Mouse (Mus musculus): Measurements from ENCODE around the gene Ftcd. TPM values are rescaled to one million over a fixed set of nuclear protein-coding genes. Genes with fewer than 3 reads are reported as not detected.

The Ftcd gene
- total RNA-seq, 1 experiment from 2014 or later: not detected

DNA sequence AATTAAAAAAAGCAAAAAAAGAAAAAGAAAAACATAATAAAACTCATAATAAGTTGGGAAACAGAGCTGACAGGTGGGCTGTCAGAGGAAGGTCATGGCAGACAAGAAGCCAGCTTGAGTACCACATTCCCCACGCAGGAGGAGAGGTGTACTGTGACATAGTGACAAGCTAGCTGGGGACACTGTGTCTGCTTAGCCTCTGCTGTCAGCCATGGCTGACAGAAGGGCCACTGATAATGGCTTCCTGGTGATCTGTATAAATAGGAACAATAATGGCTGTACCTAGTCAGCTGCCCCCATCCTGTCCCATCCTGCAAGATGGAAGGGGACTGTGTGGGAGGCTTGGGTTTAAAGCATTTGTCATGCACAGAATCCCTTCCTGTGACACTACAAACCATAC is 10.7 kb downstream of the Ftcd start:
- no peak for ATAC-seq (replicated peaks; ENCODE audit: insufficient number of reproducible peaks, low FRiP score, low TSS enrichment, poor library complexity, severe bottlenecking)

DNA sequence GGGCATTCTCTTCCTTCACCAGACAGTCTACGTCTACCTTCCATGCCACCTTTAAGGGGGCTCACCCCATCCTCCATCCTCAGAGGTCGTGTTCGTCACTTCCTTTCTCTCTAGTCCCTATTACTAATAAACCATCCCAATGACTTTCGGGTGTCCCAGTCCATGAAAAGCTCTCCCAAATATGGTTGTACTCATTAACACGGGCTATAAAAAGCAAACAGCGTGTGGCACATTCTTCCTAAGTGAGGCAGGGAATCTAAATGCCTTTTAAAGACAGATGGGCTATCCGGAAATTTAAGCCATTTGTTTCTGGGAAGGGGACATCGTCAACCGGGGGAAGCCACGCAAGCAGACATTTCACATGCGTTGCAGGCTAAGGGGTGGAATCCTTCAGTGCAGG is 14.7 kb downstream of the Ftcd start:
- no peak for ATAC-seq (replicated peaks; ENCODE audit: insufficient number of reproducible peaks, low FRiP score, low TSS enrichment, poor library complexity, severe bottlenecking)

DNA sequence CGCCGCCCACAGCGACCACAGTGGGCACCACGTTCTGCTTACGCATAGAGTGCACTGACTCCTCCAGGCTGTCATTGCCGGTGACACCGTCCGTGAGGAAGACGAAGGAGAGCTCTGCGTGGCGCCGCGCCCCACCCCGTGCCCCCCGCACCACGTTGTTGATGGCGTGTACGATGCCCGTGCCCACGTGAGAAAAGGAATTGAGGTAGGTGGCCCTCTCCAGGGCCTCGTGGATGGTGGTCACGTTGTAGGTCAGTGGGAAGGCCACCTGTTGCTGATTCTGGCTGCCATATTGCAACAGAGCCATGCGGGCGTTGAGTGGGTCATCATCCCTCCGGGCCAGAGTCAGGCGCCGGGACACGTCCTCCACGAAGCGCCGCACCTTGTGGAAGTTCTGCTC is 20.9 kb downstream of the Ftcd start:
- ATAC-seq (replicated peaks; ENCODE audit: insufficient number of reproducible peaks, low FRiP score, low TSS enrichment, poor library complexity, severe bottlenecking): no peak

DNA sequence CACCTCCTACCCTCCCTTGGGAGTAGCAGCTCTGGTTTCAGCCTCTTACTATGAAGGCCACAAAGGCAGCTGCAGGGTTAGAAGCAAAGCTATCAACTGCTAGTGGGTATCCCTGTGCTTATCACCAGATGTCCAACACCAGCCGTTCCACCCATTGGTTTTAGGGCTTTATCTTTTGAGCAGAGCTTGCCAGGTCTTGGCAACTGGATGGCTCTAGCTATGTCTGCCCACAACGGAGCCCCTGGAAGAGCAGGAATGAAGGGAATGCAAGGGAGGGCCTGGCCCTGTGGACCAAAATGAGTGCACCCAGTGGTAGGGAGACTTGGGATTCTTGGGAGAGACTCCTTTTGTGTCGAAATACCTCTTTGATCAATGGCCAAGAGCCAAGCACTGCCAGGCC is 27.2 kb downstream of the Ftcd start:
- no peak for ATAC-seq (replicated peaks; ENCODE audit: insufficient number of reproducible peaks, low FRiP score, low TSS enrichment, poor library complexity, severe bottlenecking)

DNA sequence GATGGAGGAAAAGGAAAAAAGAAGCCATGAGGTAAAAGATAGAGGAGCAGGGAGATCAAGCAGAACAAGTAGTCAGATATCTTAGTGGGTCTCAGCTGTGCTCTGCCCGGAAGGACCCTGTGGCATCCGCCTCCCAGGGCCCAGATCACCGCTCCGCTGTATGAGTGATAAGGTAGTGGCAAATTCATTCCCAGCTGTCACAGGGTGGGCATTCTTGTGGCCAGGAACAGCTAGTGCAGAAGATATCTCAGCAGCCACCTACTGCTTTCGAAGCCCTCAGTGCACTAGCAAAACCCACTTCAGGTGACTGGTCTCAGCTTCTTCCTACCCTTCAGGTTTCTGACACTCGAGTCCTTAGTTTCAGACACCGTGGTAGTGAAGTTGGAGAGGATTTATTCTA is 37.0 kb downstream of the Ftcd start:
- no peak for ATAC-seq (replicated peaks; ENCODE audit: insufficient number of reproducible peaks, low FRiP score, low TSS enrichment, poor library complexity, severe bottlenecking)

DNA sequence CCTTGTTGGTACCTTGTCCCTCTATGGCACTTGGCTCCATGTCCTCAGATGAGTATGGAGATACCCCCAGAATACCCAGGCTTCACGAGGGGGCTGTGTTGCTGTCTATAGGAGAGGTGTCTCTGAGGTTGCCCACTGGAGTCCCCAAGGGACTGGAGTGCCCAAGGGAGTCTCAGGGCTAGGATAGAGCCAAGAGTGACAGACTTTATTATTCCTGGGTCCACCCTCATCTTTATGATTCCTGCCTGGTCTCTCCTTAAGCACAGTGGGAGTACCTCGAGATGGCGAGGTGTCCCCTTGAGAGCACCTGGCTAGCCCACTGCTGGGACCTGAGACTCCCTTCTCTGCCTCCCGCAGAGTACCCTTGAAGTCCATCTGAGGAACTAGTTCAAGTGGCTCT is 47.0 kb downstream of the Ftcd start:
- ATAC-seq (replicated peaks; ENCODE audit: insufficient number of reproducible peaks, low FRiP score, low TSS enrichment, poor library complexity, severe bottlenecking): no peak

DNA sequence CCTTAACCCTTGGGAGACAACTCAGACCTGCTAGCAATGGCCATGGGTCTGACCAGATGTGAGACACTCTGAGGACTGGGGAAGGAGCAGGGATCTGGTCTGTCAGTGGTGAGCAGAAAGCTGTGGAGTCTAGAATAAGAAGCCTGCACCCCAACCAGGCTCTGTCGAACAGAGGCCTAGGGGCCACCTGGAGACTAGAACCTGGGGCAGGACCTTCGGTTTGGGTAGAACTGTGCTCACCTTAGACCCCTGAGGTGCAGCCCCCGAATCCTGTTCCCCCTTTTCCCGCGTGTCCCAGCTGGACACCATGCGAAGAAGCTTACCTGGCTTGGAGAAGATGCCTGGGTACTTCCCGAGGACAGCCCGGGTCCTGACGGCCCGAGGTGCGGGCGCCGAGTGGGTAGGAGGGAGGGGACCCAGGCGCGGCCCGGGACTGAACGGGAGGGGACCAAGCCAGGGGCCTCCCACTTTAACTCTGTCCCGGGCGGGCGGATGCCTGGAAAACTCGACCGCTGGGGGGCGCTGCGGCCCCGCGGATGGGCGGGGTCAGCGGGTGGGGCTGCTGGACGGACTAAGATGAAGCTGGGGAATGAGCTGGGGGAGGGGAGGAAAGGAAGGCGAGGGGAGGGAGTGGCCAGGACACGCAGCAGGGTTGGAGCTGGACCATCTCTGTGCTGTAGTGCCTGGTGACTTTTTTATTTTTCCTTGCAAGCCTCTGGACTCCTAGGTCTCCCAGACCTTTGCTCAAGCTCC is 47.7 kb downstream of the Ftcd start, which contains the start of gene Col6a2:
Gene Col6a2 (minus strand): TSS at position 703 of the 753 bp plus-strand sequence.
- ATAC-seq (replicated peaks; ENCODE audit: insufficient number of reproducible peaks, low FRiP score, low TSS enrichment, poor library complexity, severe bottlenecking): no peak

DNA sequence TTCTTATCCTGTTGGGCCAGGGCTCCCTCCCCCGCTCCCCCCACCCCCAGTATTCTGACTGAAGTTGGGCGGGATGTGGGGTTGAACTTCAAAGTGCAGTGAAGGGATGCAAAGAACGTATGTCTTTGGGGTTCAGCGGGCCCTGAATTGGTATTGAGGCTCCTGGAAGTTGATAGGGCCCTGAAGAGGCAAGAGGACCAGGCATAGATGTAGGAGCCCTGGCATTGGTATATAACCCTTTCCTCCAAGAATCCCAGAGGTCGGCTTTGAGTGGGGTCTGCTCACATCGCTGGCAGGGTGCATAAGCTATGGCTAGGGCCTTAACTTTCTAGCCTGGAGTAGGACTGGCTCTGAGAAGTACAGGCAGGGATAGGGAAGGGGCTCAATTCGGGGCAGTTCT is 48.3 kb downstream of the Ftcd start:
- ATAC-seq (replicated peaks; ENCODE audit: insufficient number of reproducible peaks, low FRiP score, low TSS enrichment, poor library complexity, severe bottlenecking): no peak

DNA sequence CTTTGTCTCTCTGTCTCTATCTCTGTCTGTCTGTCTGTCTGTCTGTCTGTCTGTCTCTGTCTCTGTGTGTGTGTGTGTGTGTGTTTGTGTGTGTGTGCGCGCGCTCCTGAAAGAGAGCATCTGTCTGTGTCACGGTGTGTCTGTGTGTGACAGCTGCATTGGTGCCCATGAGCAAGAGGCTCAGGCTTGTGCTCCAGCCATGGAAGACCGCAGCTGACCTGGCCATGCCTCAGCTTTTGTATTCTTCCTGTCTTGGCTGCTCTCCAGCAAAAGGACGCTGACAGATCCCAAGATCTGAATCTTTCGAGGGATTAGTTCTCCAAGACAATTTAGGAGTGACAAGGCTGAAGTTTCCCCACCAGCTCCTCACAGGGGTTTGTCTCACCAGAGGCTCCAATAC is 49.5 kb downstream of the Ftcd start:
- no peak for ATAC-seq (replicated peaks; ENCODE audit: insufficient number of reproducible peaks, low FRiP score, low TSS enrichment, poor library complexity, severe bottlenecking)

DNA sequence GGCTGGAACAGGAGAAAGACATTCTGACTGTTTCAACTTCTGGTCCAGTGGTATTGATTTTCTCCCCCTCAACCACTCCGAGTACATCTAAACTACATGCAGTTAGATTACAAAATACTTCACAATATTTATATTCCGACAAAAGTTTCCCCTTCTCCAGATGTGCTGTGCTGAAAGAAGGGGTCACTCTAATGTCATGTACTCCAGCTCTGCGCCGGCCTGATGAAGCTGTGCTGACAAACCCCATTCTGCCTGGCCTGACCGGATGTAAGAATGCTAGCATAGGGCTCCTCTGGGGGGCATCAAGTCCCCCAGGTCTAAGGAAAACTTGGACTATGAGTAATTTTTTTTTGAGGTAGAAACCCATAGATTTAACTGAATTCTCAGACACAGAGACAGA is 52.3 kb downstream of the Ftcd start:
- ATAC-seq (replicated peaks; ENCODE audit: insufficient number of reproducible peaks, low FRiP score, low TSS enrichment, poor library complexity, severe bottlenecking): no peak

DNA sequence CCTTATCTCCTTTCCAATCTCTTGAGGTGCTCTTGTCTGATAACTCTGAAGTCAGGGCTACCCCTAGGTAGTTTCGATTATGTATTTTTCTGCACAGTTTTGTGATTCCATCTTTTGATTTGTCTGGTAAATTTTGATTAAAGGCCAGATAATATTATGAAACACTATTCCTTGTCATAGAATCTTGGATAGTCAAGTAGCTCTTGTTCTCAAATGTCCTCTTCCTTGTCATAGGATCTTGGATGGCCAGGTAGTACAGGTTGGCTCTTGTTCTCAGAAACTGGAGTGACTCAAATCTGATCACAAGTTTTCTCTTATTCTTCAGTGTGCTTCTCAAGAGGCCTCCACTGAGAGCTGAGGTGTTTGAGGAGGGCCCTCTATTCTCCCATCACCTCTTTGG is 55.2 kb downstream of the Ftcd start:
- ATAC-seq (replicated peaks; ENCODE audit: insufficient number of reproducible peaks, low FRiP score, low TSS enrichment, poor library complexity, severe bottlenecking): no peak

DNA sequence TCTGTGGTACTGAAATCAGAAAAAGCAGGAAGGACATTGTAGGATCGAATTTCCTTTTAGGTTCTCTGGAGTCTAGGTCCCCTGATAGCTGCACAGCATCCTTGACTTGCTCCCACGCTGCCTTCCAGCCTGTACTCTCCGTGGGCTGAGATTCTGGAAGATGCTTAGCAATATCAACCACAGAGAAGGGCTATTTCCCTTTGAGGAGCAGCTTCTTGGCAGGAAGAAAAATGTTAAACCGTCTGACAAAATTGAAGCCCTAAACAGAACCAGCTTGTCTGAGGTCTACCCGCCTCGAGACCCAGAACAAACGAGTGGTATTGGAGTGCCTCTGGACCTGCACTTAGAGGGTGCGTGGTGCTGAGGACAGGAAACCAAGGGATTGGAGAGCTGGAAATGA is 57.2 kb downstream of the Ftcd start:
- no peak for ATAC-seq (replicated peaks; ENCODE audit: insufficient number of reproducible peaks, low FRiP score, low TSS enrichment, poor library complexity, severe bottlenecking)

DNA sequence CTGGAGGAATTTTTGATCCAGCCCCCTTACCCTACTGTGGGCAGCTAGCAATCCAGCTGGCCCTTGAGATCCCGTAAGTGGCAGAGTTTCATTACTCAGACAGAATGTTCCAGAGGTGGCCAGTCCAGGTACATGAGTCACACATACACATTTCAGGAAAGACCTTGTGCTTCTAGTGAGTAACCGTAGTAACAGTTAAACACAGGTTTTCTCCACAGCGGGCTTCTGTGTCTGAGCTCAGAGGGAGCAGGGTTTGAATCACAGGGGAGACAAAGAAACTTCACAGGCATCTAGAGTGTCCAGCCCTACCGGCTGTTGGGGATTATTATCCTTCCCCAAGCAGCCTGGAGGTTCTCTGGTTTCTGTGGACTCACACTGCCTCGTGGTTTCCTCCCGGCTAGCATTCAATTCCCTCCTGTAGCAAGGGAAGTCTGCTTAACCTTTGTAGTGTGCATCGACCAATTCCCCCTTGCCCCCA is 58.7 kb downstream of the Ftcd start:
- no peak for ATAC-seq (replicated peaks; ENCODE audit: insufficient number of reproducible peaks, low FRiP score, low TSS enrichment, poor library complexity, severe bottlenecking)

DNA sequence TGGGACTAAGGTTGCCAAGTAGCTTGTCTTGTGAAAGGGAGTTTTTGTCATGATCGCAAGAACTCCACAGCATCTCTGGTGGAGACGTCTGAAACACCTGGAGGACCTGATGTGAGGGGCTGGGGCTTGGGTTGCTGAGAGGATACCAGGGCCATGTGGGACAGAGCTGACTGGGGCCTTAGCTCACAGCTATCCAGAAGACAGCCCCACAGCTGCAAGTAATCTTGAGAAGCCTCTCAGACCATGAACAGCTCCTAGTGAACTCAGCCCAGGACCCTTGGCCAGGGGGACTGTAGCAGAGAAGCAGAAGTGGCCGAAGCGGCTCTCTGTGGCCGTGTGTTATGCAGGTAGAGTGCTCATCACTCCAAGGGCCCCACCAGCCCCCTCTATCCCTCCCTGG is 59.1 kb downstream of the Ftcd start:
- no peak for ATAC-seq (replicated peaks; ENCODE audit: insufficient number of reproducible peaks, low FRiP score, low TSS enrichment, poor library complexity, severe bottlenecking)

DNA sequence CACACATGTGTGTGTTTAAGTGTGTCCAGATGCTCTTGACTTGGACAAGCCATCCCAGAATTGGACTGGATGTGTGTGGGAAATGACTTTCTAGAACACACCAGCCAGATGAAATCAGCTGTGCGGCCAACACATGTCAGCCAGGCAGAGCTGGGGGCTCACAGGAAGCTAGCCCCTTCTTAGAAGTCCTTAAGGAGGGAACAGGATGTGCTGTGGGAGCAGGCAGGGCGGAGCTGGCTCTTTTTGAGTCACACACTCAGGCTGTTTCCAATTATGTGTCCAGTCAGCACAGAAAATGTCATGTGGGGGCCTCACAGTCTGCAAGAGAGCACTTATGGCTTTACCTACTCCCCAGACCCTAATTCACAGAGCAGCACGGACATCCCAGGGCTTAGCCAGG is 60.6 kb downstream of the Ftcd start:
- ATAC-seq (replicated peaks; ENCODE audit: insufficient number of reproducible peaks, low FRiP score, low TSS enrichment, poor library complexity, severe bottlenecking): no peak

DNA sequence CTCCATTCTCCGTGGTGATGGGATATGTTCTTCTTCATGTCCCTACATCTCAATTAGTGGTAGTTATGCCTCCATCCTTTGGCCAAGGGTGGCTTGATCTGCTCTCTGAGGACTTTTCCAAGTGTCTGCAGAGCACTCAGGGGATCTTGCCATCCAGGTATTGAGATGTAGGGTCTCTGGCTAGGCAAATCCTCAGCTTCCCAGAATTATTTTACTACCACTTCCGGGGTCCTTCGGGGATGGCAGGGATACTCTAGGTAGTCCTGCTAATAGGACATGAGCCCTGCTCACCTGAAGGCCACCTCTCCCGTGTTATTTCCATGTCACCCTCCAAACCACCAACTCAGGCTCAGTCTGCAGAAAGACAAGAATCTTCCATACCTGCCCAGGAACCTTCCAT is 61.2 kb downstream of the Ftcd start:
- ATAC-seq (replicated peaks; ENCODE audit: insufficient number of reproducible peaks, low FRiP score, low TSS enrichment, poor library complexity, severe bottlenecking): no peak

Other genes with a start within 250 kb of the Ftcd start
- 5.5 to 8.2 TPM (median 6.8 TPM) in 3 replicates for gene Dip2a, start 230.4 kb upstream of the Ftcd start, total RNA-seq (2017)
- 23.2 to 90.2 TPM (median 54.9 TPM) in 3 replicates for gene AC141477.1, start 135.2 kb upstream of the Ftcd start, total RNA-seq (2017)
- 36.3 to 48.3 TPM (median 40.0 TPM) in 3 replicates for gene Pcnt, start 132.9 kb upstream of the Ftcd start, total RNA-seq (2017)
- not detected in 3 replicates for gene 2610028H24Rik, start 126.6 kb upstream of the Ftcd start, total RNA-seq (2017)
- gene Mcm3ap, start 106.7 kb upstream of the Ftcd start, total RNA-seq (2017): 56.0 to 77.8 TPM (median 72.0 TPM) in 3 replicates
- gene Ybey, start 106.5 kb upstream of the Ftcd start, total RNA-seq (2017): 2.2 to 4.7 TPM (median 2.4 TPM) in 3 replicates
- 4.4 to 8.6 TPM (median 4.7 TPM) in 3 replicates for gene Lss, start 44.1 kb upstream of the Ftcd start, total RNA-seq (2017)
- gene Spatc1l, start 13.4 kb upstream of the Ftcd start, total RNA-seq (2017): 0.87 TPM in 1 of 3 replicates, not detected in the others
- not detected in 3 replicates for gene Col6a2, start 48.0 kb downstream of the Ftcd start, total RNA-seq (2017)
- gene Col6a1, start 150.5 kb downstream of the Ftcd start, total RNA-seq (2017): not detected in 3 replicates

All from monocyte, adult 5-6 weeks (primary cell).